Mouse (Mus musculus): ENCODE measurements at regions not wholly inside any gene's neighbourhood (a gene's known extent, or its start where the extent isn't known, plus 50 kb on each side); places are given as distances from the start of the nearest gene placed in this dataset.
A peak's percentile ranks its signal among the peaks of the same experiment; 100 is the strongest.

DNA sequence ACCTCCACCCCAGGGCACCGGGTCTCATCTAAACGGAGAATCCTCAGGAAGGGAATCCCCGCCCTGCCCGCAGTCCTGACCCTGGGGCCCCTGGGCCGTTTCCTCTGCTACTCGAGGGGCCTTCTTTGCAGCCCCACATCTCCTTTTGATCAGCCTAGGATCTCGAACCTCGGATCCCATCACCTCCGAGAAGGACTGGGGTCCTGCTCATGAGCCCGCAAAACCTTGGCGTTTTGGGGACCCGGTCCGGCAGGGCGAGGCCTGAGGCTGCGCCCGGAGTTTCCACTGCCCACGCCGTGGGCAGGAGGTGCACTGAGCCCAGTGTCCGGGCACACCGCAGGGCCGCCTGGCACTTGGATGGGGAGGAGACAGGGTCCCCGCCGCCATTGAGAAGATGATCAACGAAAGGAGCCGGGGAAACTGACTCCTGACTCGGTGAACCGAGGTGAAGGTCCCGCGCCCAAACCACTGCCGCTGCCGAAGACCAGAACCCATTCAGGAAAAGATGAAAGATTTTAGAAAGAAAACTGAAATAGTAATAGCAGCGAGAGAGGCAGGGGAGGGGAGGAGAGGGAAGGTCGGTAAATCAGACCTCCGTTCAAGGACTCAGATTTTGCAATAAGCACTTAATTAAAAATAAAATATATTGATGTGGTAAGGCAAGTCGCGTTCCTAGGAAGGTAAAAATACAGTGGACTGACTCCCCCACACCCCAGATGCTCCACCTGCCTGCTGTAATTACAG, 399.0 kb upstream of the Smim15 start:
- no peak for DNase-seq (ENCODE audit: low spot score)

DNA sequence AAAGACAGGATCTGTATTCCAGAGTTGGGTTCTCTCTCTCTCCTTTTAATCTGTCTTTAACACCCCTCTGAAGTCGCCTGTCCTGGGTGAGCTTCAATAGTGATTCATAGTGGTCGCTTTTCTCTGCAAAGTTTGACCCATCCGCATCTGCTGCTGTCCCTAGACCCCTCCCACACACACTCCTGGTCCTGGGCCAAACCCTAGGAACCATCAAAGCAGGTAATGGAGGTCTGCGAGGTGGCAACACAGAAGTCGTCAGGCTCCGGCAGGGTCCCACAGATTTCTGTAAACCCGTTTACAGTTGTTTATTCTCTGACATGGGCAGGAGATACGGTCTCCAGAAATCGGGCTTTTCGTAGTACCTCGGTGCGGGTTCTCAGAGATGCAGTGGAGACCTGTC, 399.5 kb upstream of the Smim15 start:
- DNase-seq (ENCODE audit: low spot score), result no peak

DNA sequence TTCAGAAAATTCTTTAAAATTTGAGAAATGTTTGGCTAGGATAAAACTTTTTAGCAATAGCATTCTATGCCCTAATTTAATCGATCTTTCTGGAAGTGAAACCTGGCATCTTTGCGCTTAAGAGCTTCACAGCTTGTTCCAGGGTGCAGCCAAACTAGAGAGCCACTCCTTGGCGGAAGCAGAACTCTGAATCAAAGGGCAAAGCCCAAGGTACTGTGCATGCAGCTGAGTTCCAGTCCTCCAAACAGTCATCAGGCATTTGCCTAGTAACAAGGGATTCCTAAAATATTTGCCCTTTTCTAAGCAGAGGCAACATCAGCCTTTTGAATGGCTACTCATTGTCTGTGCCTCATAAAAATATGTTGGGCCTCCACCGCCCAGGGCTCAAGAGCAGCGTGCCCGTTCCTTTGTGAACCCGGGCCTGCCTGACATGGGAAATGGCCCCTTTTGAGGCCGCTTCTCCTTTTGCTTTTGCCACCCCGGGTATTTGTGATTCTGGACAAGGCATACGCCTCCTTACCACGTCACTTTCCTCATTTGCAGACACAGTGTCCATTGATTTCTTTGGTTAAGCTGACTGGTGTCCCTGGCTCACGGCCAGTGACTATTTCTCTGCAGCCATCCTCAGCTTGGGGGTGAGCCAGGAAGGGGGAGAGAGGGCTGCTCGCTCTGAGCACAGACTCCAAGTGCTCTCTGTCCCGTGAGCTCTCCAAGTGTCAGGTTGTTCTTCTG, 402.2 kb upstream of the Smim15 start:
- DNase-seq (ENCODE audit: low spot score), result no peak

DNA sequence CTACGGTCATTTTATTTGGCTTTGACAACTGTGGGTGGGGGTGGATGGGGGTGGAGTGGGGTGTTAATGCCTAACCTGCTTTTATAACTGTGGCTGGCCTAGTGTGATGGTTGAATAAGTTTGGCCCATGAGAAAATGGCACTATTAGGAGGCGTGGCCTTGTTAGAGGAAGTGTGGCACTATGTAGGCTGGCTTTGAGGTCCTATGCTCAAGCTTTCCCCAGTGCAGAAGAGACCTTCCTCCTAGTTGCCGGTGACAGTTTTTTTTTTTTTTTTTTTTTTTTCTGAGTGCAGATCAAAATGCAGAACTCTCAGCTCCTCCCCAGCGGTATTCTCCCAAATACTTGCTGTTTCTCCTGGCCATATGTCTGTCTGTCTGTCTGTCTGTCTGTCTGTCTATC, 404.6 kb upstream of the Smim15 start:
- no peak for DNase-seq (ENCODE audit: low spot score)

DNA sequence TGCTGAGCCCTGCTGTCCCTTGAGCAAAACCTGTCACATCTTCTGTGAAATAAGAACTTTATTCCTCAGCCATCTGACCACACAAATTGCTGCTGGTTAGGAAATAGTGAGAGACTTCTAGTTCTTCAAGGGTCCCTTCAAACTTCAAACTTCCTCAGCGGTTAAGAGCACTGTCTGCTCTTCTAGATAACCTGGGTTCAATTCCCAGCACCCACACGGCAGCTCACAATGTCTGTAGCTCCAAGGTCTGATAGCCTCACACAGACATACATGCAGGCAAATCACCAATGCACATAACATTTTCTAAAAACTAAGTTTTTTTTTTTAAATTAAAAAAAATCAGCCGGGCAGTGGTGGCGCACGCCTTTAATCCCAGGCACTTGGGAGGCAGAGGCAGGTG, 407.0 kb upstream of the Smim15 start:
- no peak for DNase-seq (ENCODE audit: low spot score)

DNA sequence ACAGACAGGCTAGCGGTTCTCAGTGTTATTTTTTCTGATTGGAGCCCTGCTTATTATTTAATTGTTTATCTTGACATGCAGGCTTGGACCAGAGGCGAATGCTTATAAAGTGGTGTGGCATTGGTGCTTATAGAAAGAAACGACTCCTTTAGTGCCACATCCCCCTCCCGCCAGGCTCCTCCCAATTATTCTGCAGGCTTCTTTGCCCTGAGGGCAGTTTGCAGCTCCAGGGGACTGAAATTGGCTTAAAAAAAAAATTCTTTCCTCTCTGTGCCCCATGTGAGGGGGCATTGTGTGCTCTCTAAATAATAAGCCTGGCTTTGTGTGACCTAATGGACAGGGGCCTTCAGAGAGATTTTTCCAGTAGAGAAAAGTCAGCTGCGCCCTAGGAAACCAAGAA, 409.1 kb upstream of the Smim15 start:
- DNase-seq (ENCODE audit: low spot score), result no peak

DNA sequence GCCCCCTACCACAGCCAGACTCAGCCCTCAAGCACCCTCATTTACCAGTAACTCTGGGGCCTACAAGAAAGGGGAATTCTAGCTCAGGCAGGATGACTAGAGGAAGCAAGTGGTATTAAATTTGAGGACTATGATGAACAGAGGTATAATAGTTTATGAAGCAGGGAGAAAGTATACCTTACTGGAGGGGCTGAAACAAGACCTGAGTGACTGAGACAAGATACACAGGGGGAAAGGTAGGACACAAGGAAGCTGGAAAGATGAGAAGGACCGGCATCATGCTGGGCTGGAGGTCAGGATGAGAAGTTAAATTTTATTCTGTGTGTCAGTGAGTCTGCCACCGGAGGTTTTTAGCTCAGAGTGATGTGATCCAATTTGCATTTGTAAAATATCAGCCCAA, 417.2 kb upstream of the Smim15 start:
- DNase-seq (ENCODE audit: low spot score), result no peak

DNA sequence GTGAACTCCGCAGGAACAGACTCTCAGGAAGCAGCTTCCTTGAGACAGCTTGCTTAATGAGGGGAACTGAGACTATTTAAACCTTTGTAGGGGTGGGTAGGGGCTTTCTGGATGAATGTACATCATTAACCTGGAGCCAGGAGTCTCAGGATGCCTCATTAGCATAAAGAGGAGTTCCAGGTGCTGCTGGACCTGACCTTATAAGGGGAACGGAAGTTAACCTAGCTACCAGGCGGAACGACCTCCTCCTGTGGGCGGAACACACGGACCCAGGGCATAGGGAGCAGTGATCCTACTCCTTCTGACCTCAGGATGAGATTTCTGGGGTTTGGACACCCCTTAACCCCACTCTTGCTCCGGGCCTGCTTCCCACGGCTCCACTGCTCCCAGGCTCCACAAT, 417.6 kb upstream of the Smim15 start:
- no peak for DNase-seq (ENCODE audit: low spot score)

DNA sequence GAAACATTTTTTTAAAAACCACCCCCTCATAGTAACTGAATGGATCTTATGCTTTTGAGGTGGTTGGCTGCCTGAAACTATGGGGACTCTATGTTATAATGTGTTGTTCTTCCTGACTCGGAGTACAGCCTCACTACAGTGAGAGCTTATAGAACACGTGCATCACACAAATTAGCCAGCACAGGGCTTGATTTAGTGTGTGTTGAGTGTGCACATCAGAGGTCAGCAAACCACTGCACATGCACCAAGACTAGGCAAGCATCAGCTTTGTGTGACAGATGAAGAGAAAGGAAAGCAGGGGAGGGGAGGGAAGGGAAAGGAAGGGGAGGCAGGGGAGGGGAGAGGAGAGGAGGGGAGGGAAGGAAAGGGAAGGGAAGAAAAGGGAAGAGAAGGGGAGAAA, 422.9 kb upstream of the Smim15 start:
- DNase-seq (ENCODE audit: low spot score), result no peak

DNA sequence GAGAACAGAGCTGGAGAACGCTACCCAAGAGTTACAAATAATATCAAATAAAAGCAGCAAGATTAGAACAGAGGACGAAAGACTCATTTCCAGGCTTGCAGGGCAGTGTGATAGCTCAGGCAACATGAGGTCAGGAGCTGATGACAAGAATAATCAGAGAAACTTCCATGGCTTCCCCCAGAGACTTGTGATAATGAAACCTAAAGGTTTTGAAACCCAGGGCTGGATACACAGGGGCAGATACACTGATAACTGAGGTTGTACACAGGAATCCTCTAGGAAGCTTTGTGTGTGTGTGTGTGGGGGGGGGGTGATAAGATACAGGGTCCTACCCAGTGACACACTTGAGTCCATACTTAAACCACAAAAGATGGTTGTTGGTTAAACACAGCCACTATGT, 423.4 kb upstream of the Smim15 start:
- no peak for DNase-seq (ENCODE audit: low spot score)

DNA sequence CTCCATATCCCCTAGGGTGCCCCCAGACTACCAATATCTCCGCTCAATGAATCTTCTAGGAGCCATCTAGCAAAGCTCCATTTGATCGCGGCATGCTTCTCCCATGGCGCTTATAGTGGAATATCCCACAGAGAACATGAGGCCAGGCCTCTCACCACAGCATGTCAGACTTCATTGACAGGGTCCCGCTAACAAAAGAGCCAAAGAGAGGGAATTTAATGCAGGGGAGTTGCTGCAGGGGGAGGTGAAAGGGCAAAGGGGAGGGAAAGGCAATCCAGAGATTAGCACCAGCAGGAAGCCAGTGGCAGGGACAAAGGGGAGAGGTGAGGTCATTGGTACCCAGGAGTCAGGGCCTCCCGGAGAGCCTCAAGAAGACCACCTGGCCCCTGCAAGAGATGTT, 424.0 kb upstream of the Smim15 start:
- no peak for DNase-seq (ENCODE audit: low spot score)

DNA sequence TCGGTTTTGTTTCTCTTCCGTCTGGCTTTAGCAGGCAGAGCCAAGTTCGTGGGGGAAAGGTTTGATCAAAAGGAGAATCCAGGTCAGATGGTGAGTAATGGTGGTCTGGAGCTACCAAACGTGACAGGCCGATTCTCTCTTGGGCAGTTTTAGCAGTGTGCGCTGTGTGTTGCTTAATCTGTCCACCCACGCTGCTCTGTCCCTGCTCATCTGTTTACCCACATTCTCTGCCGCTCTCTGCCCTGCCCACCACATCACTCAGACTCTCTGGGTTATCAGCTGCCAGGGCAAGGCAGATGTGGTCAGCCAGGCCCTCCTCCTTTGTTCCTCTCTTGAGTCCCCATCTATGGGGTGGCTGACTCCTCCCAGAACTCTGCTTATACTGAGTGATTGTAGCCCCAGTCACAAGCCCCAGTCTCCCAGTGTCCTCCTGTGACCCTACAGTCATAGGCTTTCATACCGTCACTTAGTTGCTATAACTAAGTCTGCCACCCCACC, 424.8 kb upstream of the Smim15 start:
- DNase-seq (ENCODE audit: low spot score), result no peak

DNA sequence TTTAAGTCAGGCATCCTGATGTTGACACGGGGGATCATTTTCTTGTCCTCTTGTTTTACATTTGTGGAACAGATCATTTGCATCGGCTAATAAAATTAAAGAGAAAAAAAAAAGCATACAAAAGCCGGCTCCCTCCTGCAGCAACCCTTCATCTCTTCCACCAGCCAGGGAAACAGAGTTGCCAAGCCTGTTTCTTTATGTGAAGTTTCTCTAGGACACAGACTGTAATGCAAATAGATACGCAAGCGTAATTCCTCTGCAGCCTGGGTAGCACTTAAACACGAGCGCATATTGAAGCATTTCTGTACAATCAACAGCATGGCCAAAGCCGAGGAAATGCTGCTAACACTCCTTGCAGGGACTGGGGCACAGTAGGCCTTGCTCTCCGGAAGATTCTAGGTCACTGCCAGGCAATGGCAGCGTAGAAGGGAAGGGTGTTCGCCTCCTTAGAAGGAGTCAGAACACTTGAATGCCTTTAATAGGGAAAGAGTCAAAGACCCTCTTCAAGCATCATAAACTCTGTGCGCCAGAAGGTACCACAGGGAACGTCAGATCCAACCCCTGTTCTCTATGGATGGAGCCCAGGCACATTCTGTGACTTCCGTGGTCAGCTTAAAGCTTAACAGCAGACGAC, 425.3 kb upstream of the Smim15 start:
- no peak for DNase-seq (ENCODE audit: low spot score)

DNA sequence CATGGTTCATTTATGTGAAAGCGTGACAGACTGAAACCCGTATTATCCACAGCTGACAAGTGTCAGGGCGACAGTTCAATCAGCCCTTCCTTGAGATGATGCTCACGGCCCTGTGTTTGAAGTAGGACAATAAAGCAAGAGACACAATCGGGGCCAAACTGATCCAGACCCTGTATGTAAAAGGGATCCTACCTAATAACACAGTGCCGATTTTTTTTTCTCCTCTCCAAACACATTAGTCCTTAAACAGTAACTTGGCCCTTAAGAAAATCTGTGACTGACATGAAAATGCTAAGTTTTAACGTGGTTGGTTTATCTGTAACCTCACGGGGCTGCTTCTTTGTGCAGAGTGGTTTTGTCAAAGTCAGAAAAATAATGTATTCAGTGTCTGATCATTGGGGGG, 425.9 kb upstream of the Smim15 start:
- DNase-seq (ENCODE audit: low spot score), result no peak

DNA sequence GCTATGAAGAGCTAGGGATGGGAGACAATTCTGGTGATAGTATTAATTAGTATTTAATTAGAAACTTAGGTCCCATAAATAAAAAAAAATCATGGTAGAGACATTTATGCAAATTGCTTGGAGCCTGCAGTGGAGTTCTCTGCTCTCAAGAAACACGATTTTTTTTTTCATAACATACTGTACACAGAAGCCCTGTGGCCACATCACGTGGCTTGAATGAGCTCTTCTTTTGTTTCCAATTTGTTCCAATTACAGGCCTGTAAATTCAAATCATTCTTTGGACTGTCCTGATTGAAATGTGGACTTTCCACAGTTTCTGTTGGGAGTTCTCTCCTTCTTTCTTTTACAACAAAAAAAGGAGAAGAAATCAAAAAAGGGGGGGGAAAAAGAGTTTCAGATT, 426.7 kb upstream of the Smim15 start:
- no peak for DNase-seq (ENCODE audit: low spot score)

DNA sequence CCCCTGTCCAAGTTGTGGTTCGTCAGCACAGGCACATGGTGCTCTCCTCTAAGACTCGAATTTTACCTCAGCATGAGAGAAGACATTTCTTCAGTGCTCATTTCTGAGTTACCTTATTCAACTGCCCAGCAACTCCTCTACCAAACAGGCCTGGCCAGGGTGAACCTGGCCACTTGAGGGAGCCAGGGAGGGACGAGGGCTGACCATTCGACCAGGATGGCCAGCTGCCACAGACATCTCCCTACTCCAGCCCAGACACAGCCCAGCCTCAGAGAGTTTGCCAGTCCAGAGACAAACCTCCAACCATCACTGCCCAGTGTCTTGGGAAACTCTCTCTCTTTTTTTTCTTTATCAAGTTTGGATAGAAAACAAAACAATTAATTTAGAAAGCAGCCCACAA, 427.5 kb upstream of the Smim15 start:
- DNase-seq (ENCODE audit: low spot score), result no peak

DNA sequence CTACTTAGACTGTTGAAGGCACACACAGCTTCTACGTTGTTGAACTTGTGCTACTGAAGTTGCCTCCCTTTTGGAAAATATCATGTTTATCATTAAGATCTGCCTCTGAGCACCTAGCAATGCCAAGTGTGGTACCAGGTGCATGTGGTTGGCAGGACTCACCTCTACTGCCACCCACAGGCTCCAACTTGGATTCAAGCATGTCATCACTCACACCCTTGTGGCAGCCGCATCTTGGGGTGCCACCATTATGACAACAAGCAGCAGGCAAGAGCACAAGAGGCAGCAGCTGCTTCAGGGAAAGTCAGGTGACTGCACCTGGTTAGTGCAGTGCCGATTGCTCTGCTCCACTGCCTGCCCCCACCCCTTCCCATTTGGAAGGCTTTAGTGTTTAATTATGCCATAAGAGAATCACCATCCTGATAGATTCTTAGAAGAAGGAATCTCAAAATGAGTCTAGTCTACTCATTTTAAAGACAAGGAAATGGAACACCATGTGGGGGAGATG, 435.2 kb upstream of the Smim15 start:
- no peak for DNase-seq (ENCODE audit: low spot score)

DNA sequence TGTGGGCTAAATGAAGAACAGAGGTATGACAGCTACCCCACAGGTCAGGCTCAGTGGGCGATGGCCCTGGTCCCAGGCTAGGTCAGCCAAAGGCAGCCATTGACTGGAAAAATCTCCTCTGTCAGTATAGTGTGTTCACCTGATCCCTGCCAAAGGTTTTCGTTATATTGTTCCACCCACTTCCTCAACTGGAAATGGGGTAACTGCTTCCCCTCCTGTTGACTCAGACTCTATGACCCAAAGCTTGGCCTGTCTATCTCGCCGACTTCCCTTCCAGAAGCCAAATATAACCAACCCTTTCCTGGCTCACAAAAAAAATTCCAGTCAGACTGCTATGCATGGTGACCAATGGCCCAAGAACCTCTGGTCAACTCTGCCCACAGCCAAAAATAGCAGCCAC, 437.0 kb upstream of the Smim15 start:
- peak; percentile 17 for DNase-seq (ENCODE audit: low spot score)

DNA sequence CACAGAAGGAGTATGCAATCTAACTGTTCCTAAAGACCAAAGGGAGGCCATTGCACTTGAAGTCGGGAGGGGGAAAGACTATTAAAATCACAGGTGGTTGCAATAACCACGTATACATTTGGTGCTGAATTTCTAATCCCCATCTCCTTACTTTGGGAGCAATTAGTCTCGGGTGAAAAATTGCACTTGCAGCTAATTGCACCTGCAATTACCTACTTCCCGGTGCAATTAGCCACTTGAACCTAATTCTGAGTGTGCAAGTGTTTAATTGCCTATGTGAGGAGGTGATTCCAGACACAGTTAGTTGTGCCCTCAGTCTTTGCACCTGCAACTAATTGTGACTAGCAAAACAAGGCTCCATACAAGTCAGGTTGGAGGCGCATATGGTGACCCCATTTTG, 442.1 kb upstream of the Smim15 start:
- no peak for DNase-seq (ENCODE audit: low spot score)

DNA sequence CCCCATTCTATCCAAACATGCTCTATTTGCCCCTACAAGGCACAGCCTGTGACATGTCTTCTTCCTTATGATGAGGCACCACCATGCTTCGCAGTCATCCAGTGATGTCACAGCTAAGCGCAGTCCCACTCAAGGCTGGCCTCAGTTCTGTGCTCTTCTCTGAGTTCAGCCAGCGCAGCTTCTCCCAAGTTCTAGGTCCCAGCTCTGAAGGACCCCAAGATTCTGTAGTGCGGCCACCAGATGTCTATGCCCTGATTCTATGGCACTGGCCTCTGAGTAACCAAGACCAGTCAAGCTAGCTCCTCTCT, 443.2 kb upstream of the Smim15 start:
- no peak for DNase-seq (ENCODE audit: low spot score)

DNA sequence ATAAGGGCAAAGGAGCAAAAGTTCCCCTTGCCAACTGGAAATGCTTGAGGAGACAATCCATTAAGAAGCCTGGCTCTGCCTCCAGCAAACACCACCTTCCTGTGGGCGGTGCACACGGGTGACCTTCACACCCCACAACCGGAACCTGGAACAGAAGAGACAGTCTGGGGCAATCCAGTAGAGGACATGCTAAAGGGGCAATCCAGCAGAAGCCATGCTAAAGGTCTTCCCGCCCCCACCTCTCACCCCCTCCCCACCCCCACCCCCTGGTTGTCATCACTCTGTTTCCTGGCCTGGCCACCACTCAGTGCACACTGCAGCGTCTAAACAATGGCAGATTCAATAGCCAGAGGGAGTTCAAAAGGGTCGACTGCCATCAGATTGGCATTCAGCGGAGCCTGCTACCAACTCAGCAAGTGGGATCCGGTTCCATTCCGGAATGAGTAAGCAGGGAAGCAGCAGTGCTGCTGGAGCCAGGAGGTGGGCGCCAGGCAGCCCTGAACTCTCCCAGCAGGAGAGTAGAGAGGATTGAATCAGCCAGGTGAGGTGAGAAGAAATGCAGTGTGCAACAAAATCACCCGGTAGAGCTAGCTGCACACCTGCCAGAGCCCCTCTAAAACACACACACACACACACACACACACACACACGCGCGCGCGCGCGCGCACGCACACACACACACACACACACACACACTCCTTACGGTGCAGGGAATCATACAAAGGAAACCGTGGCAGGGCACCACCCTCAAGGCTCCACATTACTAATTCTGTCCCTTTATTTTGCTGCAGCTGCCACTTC, 443.7 kb upstream of the Smim15 start:
- no peak for DNase-seq (ENCODE audit: low spot score)

DNA sequence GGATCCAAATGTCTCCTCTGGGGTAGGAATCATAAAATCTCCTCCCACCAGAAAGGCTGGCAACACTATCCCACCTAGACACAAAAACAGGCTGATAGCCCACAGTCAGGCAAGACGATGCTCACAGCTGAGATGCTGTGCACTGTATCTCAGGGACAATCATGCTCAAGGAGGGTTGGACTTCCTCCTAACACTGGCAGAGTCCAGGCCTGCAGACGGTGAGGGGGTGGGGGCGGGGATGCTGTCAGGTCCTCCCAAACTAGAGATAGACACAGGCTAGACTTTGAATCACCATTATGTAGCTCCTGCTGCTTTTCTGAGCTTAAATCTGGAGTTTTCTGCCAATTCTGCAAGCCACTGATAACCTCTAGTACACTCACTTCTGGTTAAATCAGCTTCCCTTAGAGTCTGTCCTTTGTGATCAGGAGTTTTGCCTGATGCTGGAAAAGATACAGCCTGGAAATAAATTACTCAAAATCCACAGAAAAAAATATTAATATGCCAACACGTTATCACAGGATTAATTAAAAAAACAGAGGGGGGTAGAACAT, 445.1 kb upstream of the Smim15 start:
- DNase-seq (ENCODE audit: low spot score), result no peak
